Mouse (Mus musculus) monocyte, adult 5-6 weeks (primary cell): ENCODE measurements at regions not wholly inside any gene's neighbourhood (a gene's known extent, or its start where the extent isn't known, plus 50 kb on each side); places are given as distances from the start of the nearest gene placed in this dataset.

Experiments used
- ATAC-seq: fragments of 153-309, 156-312 bp; replicated peaks from 2 replicates; pipeline ENCODE4 v1.8.0; 2017; ENCODE audit warnings: mild to moderate bottlenecking; ENCODE audit not compliant: low TSS enrichment, insufficient number of reproducible peaks, severe bottlenecking, poor library complexity, low FRiP score

DNA sequence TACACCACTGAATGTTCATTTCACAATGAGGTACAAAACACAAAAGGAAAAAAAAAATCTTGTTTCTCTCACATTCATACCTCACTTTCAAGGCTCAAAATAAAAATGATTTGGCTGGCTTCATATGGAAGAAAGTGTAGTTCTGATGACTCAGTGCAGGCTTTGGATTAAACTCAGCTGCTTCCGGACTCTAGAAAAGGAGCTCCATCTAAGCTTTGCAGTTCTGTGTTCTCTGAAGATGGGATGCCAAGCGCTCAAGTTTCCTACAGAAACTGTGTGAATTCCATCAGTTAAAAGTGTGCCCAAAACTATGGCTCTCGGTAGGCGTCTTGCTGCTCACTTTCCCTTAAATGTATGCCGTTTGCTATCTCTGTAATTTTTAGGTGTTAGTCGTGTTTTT is 137.0 kb downstream of the Dusp6 start:
- no peak for ATAC-seq

DNA sequence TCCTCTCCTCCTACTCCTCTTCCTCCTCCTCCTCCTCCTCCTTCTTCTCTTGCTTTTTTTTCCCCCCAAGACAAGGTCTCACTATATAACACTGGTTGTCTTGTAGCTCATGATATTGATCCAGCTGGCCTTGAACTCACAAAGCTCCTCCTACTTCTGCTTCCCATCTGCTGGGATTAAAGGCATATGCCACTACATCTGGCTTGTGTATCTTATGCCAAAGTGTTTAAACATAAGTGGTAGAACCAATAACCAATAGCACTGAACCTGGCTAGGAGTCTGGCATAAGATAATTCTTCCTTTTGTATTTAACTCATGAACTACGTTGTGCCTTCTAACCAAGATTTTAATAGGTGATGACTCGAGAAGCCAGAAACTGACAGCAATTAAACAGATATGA is 143.7 kb downstream of the Dusp6 start:
- ATAC-seq: no peak

DNA sequence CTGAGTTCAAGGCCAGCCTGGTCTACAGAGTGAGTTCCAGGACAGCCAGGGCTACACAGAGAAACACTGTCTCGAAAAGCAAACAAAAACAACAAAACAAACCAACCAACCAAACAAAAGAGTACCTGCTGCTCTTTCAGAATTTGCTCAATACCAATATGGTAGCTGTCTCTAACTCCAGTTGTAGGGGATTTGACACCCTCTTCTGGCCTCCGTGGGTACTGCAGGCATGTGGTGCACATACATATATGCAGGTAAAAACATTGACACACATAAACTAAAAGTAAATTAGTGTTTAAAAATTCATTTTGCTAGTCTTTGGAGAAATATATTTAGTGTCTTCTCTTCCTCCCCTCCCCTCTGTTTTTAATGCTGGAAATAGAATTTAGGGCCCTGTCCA is 145.8 kb downstream of the Dusp6 start:
- no peak for ATAC-seq

DNA sequence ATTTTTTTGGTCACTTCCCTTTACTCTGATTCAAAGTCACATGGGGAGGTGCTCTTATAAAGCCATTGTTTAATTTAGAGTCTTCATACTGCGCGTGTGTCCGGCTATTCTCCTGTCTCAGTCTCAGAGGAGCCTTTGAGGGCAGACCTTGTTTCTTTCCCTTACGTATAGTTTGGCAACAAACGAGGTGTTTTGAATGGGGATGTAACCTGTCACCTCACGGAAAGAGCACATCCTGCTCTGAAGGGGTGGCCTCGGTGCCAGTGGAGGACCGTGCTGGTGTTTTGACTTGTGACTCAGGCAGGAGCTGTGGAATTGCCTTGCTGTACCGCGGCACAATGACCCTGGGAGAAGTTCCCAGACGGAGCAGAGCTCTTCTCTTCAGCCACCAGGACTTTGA is 146.7 kb downstream of the Dusp6 start:
- no peak for ATAC-seq

DNA sequence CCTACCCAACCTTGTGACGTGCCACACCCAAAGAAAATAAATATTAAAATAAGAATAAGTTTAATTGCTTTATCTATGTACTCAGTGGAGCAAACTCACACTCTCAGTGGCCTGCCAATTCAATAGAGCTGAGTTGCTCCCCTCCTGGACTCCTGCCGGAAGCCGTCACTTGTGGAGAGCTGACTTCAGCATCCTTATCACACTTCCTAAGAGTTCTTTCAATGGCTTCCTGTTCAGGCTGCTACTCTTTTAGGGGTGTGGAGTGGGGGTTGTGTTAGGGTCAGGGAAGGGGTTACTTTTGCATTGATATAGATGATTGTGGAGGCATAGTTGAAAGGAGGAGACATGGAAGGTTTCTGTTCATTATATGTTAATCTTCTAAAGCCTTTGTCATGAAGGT is 147.7 kb downstream of the Dusp6 start:
- no peak for ATAC-seq

DNA sequence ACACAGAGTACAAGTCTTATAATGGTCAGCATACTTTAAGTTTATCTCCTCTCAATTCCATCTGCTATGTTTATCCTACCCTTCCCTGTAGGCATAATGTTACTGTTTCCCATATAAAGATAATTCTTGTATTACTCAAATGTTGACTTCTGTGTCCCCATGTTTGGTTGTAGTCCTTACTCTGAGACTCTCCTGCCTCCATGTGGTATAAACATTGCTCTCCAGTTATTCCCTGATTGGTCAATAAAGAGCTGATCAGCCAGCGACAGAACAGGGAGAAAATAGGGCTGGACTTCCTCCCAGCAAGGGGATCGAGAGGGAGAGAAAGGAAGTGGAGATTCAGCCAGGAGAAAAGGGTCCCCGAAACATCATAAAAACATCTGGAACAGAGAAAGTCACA is 150.4 kb downstream of the Dusp6 start:
- no peak for ATAC-seq

- ATAC-seq: no peak
These were observed 153.2 kb downstream of the Dusp6 start for GRCm38 (mm10) chr10:99416271-99416670.

GRCm38 (mm10) chr10:99416896-99417479 is 154.0 kb downstream of the Dusp6 start:
- no peak for ATAC-seq

DNA sequence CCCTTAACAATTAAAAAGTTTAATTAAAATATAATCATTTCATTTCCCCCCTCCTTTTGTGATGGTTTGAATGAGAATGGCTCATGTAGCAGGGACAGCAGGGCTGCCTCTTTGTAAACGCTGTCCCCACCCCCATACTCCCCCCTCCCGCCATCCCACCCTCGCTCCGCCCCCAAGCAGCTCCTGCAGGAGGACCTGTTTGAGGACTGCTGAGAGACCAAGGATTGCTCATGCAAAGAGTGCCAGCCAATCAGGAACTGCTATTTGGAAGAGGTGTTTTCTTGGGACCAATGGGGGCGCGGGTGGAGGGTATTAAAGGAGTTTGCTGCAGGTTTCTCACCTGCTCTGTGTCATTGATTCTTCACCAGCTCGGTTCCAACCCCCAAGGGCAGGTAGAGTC is 154.6 kb downstream of the Dusp6 start:
- no peak for ATAC-seq

DNA sequence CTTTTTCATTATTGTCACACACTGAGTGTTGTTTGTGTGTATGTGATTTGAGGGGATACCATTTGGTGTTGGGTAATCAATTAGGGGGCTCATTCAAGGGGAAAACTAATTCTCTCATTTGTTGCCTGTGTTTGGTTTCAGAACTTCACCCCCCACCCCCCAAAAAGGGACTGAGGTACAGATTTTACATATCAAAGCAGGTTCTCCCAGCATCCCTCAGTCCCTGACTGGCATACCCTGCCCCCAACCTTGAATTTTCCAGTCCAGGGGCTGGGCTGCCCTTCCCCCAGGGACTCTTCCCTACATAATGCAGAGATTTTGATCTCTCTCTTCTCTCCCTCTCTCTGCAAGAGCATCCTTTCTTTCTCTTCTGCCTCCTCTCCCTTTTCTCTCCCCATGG is 155.5 kb downstream of the Dusp6 start:
- no peak for ATAC-seq

- no peak for ATAC-seq
These were observed 156.5 kb downstream of the Dusp6 start for GRCm38 (mm10) chr10:99419532-99419931.

DNA sequence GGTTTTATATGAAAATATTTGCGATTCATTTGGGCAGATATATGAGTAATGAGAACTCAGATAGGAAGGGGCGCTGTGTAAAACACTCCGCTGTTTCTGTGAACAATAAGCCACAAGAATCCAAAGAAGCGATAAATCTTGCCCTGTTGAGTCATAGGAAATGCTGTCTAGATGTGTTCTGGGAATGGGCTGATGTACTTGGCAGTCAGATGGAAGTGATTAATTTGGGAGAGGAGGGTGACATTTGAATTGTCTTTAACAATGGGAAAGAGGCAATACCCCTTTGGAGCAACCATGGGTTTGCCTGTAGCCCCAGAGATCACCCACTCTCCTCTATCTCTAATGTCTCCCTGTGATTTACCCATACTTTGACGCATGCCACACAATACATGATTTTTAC is 160.4 kb downstream of the Dusp6 start:
- ATAC-seq: no peak

GRCm38 (mm10) chr10:99425265-99425664 is 162.2 kb downstream of the Dusp6 start:
- peak; percentile 86 for ATAC-seq

- ATAC-seq: no peak
These were observed 167.1 kb downstream of the Dusp6 start for GRCm38 (mm10) chr10:99430175-99430574.

DNA sequence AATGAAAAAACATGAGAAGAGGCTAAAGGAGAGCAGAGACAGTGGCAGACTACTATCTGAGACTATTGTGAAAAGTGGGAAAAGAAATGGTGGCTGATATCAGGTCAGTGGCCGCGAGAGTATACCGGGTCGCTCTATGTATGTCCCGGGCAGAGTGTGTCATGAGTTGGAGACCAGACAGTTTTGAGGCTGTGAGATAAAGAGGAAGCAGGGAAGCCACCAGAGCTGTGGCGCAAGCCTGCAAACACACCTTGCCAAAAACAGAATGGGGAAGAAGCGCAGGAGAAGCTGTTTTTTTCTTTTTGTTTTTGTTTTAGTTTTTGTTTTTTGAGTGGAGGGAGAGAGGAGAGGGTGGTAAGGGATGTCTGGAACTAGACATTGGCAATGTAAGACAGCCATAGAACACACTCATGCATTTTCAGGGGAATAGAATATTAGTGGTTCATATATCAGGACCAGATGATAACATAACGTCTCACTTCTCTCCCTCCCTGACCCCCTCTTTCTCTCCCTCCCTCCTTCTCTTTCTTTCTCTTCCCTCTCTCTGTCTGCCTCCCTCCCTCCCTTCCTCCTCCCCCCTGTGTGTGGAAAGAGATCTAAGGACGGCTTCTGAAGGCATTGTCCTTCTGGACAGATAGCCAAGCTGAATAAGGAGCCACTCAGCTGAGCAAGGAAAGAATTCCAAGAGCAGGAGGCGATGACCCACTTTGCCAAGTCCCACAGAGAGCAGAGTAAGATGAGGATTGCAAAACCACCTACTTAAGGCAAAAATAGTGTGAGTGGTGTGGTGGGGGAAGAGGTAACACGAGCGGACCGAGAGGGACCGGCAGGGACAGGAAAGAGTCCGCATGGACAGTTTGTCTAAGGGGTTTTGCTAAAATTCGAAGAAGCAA is 167.9 kb downstream of the Dusp6 start:
- ATAC-seq: peak; percentile 92

GRCm38 (mm10) chr10:99437060-99437459 is 174.0 kb downstream of the Dusp6 start:
- ATAC-seq: no peak

GRCm38 (mm10) chr10:99440169-99440568 is 177.1 kb downstream of the Dusp6 start:
- ATAC-seq: no peak

GRCm38 (mm10) chr10:99441014-99441413 is 178.0 kb downstream of the Dusp6 start:
- ATAC-seq: peak; percentile 91

GRCm38 (mm10) chr10:99441931-99442330 is 178.9 kb downstream of the Dusp6 start:
- ATAC-seq: no peak

DNA sequence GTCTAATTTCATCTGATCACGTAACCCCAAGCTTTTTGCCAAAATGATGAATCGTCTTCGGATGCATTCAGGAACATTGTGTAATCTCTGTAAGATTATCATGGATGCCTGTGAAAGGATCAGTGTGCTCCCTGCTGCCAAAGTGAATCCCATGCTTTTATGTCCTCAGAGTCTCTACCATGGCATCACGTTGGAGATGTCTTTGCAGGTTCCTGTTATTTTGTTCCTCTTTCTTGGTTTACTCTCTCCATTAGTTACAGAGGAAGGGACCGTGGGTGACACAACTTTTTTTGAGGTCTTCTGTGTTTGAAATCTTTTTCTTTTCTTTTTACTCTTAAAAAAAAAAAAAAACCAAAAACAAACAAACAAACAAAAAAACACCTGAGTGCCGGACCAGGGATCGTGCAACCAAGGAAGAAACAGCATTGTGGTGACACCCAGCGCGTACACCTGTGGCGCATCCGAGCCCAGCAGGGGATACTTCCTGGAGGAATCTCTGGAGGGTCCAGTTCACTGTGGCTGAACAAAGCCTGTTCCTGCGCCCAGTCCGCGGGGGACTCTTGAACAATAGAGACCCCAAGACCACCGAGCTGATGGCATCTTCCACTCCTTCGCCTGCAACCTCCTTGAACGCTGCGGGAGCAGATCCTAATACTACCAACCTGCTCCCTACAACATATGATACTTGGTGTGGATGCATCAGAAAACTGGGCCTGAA is 180.6 kb downstream of the Dusp6 start:
- ATAC-seq: peak; percentile 71
